Mouse (Mus musculus) heart, postnatal 10 days (tissue): Measurements from ENCODE around the gene Cphx2. TPM values are rescaled to one million over a fixed set of nuclear protein-coding genes. Genes with fewer than 3 reads are reported as not detected.
"Not testable (repeated sequence)": the region's sequence is repeated elsewhere in the genome, so short reads cannot be mapped to it uniquely, and the experiment has no call there.

Experiments
- DNase-seq, 2 experiments: peaks; one replicate each; pipeline ENCODE4 v3.0.0; 2021
- intact Hi-C: fragments of 180-260 bp; cut with DNase I; formaldehyde crosslinking; loops from one replicate; pipeline ENCODE4 v1.15.1; 2025
- total RNA-seq, 2 experiments: library from RNA; stranded (reverse); gene quantifications; 2 replicates each; pipeline ENCODE4 v1.2.3; 2021

Gene Cphx2
- not detected for total RNA-seq

- intact Hi-C loops, DNase-seq: not testable (repeated sequence)
Measured at GRCm38 (mm10) chr14:26081216-26081615, at the start of gene Cphx2. TSS of gene Cphx2 (plus strand) at chr14:26081516.

DNA sequence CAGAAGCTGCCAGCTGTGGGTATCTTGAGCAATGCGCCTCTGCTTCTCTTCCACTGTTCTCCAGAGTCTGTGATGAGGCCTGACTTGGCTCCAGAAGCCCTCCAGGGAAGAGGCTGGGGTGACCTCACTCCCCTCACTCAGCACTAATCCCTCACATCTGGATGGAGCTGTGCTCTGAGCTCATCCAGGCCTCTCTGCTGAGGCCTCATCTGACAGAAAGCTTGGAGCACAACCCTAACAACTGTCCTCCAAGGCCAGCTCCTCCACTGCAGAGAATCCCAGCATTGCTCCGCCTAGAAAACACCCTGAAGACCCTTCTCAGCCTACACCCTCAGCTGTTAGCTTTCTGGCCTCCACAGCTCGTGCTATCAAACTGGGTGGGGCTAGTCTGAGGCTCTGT lies 47.0 kb upstream of the Cphx2 start:
- DNase-seq, intact Hi-C loops: not testable (repeated sequence)

GRCm38 (mm10) chr14:26035439-26035838 lies 45.9 kb upstream of the Cphx2 start:
- intact Hi-C loops, DNase-seq: not testable (repeated sequence)

DNA sequence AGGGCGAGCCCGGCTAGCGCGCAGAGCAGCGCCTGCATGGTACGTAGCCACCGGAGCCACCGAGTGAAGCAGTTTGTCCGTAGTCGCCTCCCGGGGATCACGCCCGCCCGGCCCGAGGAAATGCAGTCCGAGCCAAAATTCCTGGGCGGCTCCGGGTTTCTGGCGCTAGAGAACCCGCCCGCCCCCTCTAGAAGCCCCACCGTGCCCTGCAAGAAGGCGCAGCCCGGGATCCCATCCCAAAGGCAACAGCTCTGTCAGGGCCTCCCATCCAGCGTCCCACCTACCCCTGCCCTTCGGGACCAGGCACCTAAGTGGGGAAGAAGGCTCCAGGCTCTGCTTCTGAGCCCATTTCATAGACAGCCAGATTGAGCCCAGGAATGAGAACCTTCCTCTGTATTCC lies 38.7 kb upstream of the Cphx2 start, which contains the start of gene Gm9780:
Gm9780 (minus strand) TSS at position 101 of the 400 bp plus-strand sequence.
- intact Hi-C loops, DNase-seq: not testable (repeated sequence)

DNA sequence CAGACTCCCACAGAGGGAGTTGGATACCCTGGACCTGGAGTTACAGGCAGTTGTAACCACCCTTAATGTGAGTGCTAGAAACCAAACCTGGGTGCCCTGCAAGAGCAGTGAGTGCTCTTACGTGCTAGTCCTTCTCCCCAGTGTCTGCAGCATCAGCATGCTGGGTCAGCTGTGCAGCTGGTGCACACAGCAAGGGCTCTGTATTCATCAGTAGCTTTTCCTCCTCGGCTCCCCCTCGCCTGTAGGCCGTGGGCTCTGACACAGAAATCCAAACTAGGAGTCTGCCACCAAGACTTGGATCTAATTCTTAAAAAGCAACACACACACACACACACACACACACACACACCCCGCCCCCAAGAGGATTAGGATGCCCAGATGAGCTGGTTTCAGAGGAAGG lies 36.3 kb upstream of the Cphx2 start:
- intact Hi-C loops, DNase-seq: not testable (repeated sequence)

- intact Hi-C loops, DNase-seq: not testable (repeated sequence)
Measured at GRCm38 (mm10) chr14:26047026-26047425, 34.3 kb upstream of the Cphx2 start.

GRCm38 (mm10) chr14:26048767-26049166 lies 32.5 kb upstream of the Cphx2 start:
- DNase-seq, intact Hi-C loops: not testable (repeated sequence)

DNA sequence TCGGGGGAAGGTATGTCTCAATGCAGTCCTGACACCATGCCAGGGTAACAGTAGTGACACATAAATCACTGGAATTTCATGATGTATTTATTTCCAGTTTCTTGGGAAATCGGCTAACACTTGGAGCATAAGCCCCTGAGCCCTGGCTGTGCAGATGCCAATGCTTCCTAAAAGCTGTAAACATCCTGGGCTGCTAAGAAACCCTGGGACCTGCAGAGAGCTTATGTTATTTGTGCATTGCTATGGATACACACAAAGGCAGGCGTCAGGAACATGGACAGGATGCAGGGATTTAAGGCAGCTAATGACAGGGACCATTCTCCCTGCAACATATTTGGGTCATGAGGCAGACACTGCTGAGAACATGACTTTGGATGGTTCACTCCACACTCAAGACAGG lies 23.1 kb upstream of the Cphx2 start:
- intact Hi-C loops, DNase-seq: not testable (repeated sequence)

GRCm38 (mm10) chr14:26059362-26059761 lies 22.0 kb upstream of the Cphx2 start:
- DNase-seq, intact Hi-C loops: not testable (repeated sequence)

GRCm38 (mm10) chr14:26066574-26067324 lies 14.6 kb upstream of the Cphx2 start:
- intact Hi-C loops, DNase-seq: not testable (repeated sequence)

- DNase-seq, intact Hi-C loops: not testable (repeated sequence)
Measured at GRCm38 (mm10) chr14:26067325-26067633, 14.0 kb upstream of the Cphx2 start, which contains the start of gene Tmem254c. TSS of gene Tmem254c (minus strand) at chr14:26067355.

DNA sequence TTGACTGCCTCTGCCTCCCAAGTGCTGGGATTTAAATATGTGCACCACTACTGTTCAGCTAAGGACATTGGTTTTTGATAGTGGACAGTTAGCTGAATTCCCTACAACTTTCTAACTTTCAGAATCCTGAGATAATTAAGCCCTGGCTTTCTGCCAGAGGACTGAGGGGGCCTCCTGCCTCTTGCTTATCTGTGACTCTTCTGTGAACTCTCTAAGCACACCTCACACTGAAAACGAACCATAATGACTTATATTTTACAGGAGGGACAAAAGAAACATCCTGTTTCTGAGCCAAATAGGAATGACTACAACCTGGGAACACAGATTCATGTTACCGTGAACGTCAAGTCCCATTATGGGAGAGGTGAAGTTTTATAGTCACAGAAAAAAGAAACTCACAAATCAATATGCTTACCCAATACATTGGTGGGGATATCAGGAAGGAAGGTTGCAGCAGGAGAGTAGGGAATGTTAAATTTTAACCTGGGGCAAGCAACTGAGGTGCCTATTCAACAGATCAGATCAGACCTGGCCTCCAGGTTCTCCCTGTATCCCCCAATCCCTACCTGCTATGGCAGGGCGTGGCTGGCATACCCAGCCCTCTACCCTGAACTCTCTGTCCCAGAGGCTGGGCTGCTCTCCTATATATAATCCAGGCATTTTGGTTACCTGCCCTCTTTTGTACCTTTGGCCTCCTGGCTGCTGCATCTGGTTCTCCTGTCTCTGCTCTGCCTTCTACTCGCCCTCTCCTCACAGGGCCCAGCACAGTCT lies 4.5 kb upstream of the Cphx2 start:
- DNase-seq, intact Hi-C loops: not testable (repeated sequence)

GRCm38 (mm10) chr14:26081997-26082396 lies 681 bp downstream of the Cphx2 start, which contains the start of gene Cphx3:
TSS of gene Cphx3 (plus strand) at chr14:26082297.
- DNase-seq, intact Hi-C loops: not testable (repeated sequence)

DNA sequence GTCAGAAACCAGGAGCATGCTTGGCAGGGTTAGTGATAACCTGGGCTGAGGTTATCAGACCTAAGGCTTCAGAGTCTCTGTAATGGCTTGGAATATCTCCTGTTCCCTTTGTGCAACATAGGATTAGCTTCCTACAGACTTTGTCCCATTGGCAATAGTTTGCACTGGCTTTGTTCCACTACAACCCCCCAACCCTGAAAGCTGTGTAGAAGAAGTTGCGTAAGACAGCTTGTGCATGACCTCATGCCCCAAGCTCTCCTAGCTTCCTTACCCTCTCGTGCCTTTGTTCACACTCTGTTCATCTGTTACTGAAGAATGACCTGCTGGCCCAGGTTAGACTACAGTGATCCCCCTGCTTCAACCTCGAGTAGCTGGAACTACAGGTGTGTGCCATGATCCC lies 16.3 kb downstream of the Cphx2 start:
- DNase-seq, intact Hi-C loops: not testable (repeated sequence)

DNA sequence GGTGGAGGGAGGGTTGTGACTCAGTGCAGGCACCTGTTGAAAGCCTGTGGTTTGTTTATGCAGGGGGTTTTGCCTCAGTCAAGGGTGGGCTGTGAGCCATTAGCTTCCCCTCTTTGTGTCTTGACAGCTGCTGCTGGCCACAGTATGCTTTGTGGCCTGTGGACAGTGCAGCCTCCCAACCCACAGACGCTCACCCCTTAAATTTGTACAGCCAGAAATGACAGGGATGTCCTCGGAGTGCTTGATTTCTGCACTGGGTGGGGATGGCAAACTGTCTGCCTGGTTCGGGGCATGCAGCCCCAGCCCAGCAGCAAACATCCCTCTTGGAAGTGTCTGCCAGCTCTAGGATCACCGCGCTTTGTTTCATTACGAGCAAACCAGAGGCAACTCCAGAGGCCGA lies 36.8 kb downstream of the Cphx2 start, which contains the start of gene Duxbl2:
Duxbl2 (plus strand) TSS at position 200 of the 400 bp plus-strand sequence.
- DNase-seq, intact Hi-C loops: not testable (repeated sequence)

DNA sequence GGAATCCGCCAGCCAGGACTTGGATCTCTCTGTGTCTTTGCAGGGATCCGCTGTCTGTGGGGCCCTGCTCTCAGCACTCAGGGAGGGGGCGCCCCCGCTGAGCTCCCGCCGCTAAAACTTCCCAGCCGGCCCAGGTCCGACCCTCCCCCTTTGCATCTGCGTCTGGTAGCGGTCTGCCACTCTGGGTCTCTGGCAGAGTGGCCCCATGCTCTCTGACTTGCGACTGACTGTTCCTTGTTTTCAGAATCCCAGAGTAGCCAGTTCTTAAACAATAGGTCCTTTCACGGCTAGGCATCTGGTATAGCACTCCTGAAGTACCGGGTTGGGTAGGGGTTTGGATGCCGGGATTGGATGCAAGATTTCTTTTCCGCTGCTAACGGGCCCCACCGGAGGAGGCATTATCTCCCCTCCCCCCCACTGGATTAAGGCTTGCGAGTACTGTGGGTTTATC lies 37.3 kb downstream of the Cphx2 start:
- intact Hi-C loops, DNase-seq: not testable (repeated sequence)

DNA sequence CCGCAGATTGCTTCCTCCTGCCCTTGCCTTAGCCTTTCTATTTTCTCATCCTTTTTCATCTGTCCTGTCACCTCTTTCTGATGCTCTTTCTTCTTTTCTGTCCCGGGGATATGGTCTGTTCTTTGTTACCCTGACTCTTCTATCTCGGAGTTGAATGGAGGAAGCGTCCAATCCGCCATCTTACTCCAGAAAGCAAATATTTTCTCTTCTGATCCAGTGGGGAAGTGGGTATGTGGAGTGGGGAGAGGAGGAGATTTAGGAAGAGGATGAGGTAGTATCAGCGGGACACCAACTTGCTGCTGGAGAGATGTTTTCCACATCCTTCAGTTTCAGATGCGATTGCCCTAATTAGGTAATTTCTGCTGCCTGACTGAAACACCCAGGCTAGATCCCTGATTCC lies 37.8 kb downstream of the Cphx2 start:
- DNase-seq, intact Hi-C loops: not testable (repeated sequence)
